Mouse (Mus musculus) thymus, postnatal 14 days (tissue): ENCODE data around the gene Ppm1h.

Experiments
- DNase-seq: peaks from one replicate; pipeline ENCODE4 v3.0.0; 2021

The Ppm1h gene

DNA sequence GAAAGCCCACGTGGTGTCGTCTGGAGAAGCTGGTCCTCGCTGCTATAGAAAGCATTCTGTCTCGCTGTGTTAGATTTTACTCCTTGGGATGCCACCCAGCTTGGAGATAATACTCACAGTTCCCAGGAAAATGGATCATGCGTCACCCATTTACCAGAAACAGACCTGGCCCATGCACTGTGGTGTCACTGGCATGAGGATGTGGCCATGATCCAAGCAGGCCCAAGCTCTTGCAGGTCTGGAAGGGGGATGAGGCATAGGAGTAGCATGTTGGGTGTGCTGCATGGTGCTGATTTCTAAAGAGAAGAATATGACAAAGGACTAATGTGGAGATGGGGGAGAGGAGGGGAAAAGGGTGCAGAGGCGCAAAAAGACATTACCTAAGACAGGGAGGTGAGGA is 141.2 kb downstream of the Ppm1h start:
- DNase-seq: no peak

DNA sequence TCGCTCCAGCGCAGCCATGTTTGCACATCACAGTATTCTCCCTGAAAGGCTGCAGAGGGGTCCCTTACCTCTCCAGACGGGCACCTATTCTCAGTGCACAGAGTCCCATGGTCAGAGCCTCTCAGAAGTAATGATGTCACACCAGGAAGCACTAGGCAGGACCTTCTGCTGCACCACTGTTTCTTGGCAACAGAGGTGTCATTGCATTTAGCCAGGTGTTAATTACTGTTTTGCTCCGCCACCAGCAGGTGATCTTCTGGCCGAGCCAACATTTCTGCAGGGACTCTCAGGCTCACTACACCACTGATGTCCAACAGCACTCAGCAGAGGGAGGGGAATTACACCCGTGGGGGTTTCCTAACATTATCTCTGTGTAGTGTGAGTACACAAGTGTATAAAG is 143.0 kb downstream of the Ppm1h start:
- no peak for DNase-seq

DNA sequence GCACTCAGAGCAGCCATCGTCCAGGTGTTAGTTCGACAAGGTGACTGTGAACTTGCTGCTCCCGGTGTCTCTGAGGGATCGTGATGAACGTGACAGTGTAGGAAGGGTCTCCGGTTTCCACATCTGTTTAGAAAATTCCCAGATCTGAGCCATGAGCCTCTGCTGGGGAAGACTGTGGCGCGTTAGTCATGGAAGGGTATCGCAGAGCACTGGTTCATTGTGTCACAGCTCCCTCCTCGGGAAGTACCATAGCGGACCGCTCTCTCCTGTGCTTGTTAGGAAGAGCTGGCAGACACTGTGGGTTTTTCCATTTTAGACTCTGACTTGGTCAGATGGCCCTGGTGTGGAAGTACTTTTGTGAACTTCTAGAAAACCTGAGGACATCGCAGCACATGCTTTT is 145.1 kb downstream of the Ppm1h start:
- DNase-seq: no peak

DNA sequence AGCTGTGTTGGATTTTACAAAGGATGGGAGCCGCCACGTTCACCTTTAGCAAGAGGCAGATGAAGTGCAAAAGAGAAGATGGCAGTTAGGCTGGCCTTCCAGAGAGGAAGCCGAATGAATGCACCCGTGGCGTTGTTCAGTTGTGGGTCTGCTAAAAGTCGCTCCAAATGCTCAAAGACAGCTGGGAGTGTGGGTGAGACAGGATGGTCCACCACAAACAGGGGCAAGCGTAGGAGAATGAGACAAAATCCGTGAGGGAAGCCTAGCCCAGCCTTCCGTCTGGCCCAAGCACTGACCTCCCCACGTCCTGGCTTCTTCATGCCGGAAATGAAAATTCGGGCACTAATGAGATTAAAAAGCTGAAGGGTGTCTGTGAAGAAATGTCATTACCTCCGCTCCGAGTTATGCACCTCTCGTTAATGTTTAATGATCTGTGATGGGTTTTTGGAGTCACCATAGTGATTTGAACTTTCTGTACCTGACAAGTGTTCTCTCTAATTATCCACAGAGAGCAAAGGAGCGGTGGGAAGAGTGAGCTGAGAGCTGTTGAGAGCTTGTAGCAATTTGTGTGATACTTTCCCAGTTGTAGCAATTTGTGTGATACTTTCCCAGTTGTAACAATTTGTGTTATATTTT is 148.3 kb downstream of the Ppm1h start:
- no peak for DNase-seq

DNA sequence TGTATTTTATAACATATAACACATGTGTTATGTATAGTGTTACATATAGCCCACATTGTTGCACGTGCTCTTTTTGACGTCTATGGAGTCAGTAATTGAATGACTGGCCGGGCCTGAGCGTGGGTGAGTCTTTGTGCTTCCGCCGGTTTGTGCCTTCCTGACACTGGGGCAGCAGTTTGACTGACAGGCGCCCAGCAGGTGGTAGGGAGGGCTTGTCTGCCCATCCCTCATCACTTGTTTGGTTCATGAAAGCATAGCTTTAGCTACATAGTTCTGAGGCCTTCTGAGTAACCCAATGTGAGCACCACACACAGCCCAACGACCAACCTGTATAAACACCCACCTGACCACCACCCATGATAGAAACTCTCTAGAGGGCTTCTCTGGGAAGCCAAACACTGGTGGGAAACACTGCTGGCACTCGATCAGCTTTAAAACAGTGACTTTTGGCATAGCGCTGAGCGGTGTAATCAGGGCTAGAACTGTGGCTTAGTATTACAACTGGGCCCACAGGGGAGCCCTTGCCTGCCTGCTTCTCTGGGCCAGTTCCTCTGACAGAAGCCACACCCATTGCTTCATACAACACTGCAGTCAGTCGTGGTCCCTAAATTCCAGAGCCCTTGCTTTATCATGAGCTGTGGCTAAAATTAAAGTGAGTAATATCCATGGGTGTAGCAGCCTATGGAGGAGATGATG is 149.3 kb downstream of the Ppm1h start:
- DNase-seq: no peak

DNA sequence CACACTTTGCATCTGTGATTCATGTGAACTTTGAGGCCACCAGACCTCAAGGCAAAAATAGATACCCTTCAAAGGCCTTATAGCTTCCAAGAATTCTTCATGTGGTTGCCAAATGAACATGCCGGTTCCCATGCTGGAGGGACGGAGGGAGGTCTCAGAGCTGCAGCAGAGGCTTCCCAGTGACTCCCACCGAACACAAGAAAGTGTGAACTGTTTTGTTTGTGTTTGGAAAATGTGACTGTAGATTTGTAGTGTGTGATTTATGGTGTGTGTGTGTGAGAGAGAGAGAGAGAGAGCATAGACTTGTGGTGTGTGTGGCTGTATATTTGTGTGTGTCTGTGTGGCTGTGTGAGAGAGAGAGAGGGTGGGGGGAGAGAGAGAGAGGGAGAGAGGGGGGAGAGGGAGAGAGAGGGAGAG is 151.2 kb downstream of the Ppm1h start:
- no peak for DNase-seq

DNA sequence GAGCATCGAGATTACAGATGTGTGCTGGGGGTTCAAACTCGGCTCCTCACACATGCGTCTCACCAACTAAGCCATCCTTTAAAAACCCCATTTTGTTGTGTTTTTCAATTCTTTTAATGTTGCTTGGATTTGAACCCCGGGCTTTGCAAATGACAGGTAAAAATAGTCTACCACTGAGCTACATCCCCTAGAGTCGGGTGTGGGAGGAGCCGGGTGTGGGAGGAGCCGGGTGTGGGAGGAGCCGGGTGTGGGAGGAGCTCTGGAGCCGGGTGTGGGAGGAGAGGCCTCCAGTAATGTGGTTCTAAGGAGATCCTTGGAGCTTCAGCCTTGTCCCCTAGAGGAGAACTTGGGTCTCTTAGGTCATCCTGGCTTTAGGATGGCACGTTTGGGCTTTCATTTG is 152.1 kb downstream of the Ppm1h start:
- no peak for DNase-seq

DNA sequence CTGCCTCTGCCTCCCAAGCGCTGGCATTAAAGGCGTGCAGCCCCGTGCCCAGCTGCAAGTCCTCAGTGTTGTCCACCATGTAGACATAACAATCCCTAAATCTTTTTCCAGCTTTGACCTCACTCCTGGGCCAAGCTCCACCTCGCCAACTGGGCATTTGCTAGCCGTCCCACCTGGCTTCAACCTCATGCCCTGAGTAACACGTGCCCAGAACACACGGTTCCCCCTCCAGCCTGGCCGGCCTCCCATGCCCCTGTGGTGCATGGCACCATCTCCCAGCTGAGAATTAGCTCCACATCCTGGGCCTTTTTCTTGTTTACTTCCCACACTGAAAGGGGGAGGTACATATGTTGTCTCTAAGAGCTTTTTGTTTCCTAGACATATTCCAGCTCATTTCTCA is 163.5 kb downstream of the Ppm1h start:
- no peak for DNase-seq

DNA sequence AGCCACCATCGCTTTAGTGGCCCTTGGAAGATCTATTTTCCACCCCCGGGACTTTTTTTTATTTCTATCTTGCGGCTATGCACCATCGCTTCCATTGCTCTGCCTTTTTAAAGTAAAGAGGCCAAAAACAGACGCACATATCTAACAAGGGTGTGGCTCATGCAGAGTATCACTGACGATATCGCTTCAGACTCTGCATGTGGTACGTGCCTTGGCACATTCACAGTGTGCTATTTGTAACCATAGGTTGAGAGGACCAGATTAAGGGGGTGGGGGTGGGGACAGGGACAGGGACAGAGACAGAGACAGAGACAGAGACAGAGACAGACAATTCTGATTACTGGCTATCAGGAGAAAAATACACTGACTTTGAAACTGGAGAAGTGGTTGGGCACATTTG is 164.4 kb downstream of the Ppm1h start:
- no peak for DNase-seq

DNA sequence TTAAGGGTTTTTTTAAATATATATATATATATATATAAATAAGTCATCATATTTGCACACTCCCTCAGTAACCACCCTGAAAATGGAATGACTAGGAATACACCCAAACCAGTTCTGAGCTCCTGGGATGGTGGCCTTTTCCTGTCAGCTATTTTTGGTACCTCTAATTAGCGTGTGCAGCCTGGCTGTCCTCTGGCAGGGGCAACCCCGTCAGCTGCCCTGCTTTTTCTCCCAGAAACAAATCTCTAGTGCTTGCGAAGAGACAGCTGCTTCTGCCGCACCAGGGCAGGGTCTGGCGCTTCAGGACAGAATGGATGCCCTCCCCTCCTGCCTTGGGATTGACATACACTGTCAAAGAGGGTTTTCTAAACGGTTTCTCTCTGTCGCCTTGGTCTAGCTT is 166.9 kb downstream of the Ppm1h start:
- DNase-seq: no peak

DNA sequence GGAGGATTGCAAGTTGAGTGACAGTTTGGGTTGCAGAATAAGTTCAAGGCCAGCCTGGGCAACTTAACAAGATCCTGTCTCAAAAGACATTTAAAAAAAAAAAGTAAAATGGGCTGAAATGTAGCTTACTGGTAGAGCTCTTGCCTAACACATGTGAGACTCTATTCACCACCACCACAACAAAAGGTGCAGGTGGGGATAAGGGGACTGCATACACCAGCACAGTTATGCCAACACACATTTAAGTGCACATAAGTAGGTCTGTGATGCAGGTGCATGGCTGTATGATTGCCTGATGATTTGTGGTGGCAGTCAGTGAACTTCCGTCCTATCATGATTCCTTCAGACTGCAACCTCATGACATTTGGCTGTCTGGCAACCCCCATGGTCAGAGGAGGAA is 167.9 kb downstream of the Ppm1h start:
- DNase-seq: peak; percentile 66

DNA sequence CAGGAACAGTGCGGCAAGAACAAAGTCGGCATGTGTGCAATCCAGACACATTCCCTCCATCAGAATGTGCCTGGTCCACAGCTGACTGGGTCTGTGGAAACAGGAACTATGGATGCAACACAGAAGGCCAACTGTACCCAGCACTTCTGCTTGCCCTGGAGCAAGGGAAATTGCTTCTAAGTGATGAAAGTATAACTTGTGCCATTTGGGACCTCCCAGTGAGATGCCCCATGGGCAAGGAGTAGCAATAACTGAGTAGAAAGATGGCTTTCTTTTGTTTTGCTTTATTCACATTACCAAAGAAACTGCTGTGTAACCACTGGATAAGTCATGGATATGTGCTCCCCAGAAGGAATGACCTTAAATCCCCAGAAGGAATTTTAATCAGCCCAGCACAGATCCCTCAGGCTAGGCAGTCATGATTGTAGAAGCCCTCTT is 169.5 kb downstream of the Ppm1h start:
- no peak for DNase-seq

DNA sequence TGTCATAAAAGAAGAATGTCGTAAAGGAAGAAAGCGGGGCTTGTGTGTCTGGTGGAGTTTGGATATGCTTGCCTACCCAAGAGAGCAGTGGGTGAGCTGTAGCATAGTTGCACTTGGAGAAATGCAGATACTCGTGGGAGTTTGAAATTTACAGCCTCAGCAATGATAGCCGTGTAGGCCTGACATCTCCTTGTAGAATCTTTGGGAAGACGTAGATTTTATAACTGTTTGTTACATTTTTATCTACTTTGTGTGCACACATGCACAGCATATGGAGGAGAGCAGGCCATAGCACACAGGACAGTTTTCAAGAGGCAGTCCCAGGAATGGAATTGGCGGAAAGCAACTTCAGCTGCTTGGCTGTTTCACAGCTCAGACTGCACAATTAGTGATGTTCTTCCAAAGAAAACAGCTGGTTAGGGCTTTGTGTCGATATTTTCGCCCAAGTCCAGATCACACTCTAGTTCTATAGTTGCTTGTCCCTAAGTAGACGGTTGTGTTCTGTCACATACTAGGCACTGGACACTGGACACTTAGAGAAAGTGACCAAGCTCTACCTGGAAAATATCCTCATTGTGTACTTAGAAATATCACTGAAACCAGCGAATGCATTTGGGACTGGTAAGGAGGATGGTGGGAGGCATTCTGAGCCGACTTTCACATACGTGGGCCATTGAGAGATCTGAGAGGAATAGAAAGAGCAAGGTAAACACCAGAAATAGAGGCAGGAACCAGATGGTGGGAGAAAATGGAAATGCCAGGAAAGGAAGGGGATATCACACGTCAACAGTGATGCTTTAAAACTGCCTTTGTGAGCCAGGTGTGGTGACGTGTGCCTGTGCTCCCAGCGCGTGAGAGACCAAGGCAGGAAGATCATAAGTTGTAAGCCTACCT is 173.0 kb downstream of the Ppm1h start:
- DNase-seq: no peak

DNA sequence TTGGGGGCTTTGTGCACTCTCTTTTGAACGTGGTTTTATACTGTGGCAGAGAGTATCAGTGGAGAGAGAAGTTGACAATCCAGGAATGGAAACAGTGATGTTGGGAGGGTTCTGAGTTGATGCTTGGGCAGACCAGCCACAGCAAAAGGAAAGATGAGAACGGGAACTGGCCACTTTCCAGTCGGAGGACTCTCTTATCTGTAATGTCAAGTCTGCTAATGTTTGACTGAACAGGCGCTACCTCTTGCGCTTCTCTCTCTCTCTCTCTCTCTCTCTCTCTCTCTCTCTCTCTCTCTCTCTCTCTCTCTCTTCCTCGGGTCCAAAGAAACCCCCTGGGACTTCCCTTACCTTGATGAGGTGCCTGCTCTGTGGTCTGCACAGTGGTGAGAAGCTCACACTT is 176.0 kb downstream of the Ppm1h start:
- DNase-seq: no peak

DNA sequence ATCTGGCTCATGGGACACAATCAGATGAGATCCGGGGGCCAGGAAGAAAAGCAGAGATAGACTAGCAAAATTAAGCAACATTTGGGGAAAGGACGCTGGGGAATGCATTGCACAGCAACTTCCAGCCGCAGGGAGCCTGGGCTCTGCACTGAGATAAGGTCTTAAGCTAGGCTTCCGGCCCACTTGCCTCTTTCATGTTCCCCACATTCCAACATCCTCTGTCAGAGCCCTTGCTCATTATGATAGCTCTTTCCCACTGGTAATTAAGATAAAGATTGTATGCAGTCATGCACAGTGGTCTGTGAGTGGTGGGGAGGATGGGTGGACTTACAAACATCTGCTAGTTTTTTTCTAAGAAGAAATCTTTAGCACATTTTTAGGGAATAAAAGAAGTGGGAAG is 176.6 kb downstream of the Ppm1h start:
- DNase-seq: no peak

DNA sequence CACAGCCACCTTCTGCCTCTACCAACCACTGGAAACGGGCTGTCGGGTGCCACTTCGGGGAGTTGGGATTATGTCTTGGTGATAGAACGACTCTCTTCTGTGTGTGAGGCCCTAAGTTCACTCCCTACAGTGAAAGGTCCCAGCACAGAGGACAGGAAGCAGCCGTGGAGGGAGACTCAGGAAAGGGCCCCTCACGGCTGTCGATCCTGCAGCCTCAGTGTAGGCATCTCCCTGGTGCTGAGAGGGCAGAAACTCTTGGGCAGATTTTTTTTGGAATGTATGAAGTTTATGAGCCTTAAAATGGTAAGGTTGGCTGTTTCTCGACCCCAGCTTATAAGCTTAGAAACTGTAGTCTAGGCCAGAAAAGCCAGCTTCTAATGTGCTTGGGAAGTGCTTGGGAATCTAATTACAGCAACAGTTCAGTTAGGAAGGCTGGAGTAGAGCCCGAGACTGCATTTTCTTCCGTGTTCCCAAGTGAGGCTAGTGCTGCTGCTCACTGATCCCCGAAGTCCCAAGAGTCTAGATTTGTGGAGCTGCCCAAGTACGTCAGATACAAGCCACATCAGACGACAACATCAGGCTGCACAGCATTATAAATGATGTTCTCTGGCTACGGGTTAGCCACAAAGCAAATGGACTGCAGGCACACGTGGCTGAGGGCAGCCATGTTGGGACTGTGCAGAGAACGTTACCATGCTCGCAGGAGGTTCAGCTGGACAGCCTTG is 177.6 kb downstream of the Ppm1h start:
- no peak for DNase-seq

DNA sequence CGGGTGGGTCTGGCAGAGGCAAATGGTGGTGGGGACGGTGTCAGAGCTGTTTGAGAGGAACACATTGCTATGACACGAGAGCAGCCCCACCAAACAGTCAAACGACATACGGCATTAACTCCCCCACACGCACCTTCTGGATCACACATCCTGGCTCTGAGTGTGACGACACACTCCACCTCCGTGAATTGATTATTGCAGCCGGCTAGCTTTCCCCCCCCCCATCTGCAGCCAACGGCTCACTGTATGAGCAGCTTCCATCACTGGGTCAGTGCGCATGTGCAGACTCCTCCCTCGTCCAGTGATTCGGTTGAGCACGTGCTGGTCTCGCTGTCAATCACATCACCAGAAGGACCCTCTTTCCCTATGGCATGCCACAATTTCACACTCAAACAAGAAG is 178.6 kb downstream of the Ppm1h start:
- DNase-seq: no peak

DNA sequence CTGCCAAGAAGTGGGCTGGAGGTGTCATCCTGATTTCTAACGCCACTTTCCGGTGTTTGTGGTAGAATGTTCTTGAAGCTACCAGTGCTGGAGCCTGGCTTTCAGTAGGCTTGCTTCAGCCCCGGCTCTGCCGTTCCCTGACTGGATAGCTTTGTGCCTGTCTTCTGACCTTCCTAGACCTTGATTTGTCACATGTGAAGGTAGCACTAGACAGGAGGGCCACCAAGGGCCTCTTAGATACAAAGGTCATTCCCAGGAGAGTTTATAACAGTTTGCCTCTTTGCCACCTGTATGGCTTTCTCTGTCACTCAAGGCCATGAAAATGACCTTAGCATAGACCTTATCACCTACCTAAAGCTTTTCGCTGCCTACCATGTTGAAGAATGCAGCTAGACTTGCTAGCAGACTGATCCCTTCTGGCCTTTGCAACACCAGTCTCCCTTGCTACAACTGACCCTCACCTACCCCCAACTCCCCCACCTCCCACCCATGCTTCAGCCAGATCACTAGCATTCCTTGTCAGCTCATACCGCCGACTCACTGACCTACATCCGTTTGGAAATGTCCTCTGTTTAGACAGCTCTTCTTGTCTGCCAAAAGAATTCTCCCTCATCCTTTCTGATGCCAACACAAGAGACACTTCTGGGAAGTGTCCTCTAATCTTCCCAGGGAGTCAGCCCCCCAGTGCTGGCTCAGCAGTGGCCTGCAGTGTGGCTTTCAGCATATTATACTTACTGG is 180.5 kb downstream of the Ppm1h start:
- DNase-seq: no peak

DNA sequence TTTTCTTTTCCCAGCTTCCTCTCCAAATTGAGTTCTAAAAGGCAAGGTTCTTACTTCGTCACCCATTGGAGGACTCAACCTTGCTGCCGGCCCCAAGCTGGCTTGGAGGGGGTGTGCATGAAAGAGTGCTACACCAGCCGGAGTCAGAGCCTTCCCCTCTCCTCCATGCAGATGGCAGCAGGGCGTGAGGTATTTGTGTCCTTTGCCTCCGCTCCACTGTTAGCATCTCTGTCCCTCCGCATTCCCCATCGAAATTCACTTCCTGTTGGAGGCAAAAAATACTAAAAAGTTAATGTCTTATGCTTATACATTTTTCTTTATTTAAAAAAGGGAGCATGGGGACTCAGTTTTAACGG is 181.1 kb downstream of the Ppm1h start:
- DNase-seq: no peak

DNA sequence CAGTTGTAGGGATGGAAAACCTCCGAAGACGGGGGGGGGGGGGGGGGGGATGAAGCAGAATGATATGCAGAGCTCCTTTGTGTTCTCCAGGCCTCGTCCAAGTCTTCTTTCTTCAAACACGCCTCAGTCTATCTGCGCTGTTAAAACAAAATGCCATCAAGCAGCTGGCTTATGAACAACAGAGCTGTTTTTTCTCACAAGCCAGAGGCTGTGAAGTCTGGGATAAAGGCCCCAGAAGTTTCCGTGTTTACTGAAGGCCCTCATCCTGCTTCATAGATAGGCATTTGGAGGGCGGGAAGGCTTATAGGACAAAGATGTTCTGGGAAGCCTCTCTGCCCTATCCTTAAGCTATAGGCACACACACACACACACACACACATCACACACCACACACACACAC is 181.5 kb downstream of the Ppm1h start:
- no peak for DNase-seq

DNA sequence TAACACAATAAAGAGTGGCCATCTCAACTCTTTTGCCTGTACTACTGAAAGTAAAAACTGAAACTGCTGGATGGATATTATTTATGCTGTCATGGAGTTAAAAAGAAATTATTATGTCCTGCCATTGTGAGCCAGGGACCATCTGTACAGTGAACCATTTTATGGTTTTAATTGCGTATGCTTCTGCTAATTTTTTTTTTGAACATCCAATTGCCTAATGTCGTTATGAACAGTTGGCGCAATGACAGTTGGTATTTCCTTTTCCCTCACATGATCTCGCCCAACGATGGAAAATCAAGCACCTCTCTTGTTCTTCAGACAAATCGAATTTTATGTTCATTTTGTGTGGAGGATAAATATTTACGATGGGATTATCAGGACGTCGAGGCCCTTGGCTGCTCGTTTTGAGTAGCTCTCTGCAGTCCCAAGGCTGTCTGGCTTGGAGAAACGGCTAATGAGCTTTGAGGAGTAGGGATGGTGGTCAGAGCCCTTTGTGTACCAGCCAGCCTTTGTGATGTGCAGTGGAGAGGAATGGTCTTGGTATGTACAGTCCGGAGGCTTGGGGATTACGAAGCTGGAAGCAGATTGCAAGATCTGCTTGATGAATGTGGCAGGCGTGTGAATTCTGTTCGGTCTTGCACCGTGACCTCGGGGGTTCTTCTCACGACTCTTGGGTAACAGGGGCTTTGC is 183.3 kb downstream of the Ppm1h start:
- no peak for DNase-seq
